Mouse (Mus musculus) kidney, embryonic 16.5 days (tissue): ENCODE measurements around the gene Dnaic1. TPM values are rescaled to one million over a fixed set of nuclear protein-coding genes. Genes with fewer than 3 reads are reported as not detected.
"Not testable (repeated sequence)": the region's sequence is repeated elsewhere in the genome, so short reads cannot be mapped to it uniquely, and the experiment has no call there.

Experiments
- ATAC-seq: fragments of 200-750 bp; cut with Nextera tagmentation; 2 replicates; pipeline ENCODE4 v1.8.0; 2017; ENCODE audit warnings: moderate TSS enrichment; ENCODE audit not compliant: low FRiP score, low TSS enrichment
- H3K27ac ChIP-seq: fragments of 300-500 bp; sonication (generic); 2 replicates; pipeline ENCODE4 v1.5.1; 2014; ENCODE audit warnings: low read length
- H3K27me3 ChIP-seq: fragments of 300-500 bp; sonication (generic); 2 replicates; pipeline ENCODE4 v1.6.1; 2014; ENCODE audit warnings: low read length, control low read depth, mixed read lengths; ENCODE audit not compliant: insufficient read depth
- H3K36me3 ChIP-seq: fragments of 300-500 bp; sonication (generic); 2 replicates; pipeline ENCODE4 v1.6.1; 2014; ENCODE audit warnings: low read length, control low read depth, mixed read lengths; ENCODE audit not compliant: insufficient read depth
- H3K4me1 ChIP-seq: fragments of 300-500 bp; sonication (generic); 2 replicates; pipeline ENCODE4 v1.6.1; 2014; ENCODE audit warnings: low read length, control low read depth, mixed read lengths; ENCODE audit not compliant: insufficient read depth
- H3K4me2 ChIP-seq: fragments of 300-500 bp; sonication (generic); replicated peaks from 2 replicates; pipeline ENCODE4 v1.6.1; 2014; ENCODE audit warnings: low read depth, low read length
- H3K4me3 ChIP-seq: fragments of 300-500 bp; sonication (generic); 2 replicates; pipeline ENCODE4 v1.5.1; 2014; ENCODE audit warnings: mild to moderate bottlenecking, low read length
- H3K9ac ChIP-seq: fragments of 300-500 bp; sonication (generic); replicated peaks from 2 replicates; pipeline ENCODE4 v1.6.1; 2014; ENCODE audit warnings: low read length
- H3K9me3 ChIP-seq: fragments of 300-500 bp; sonication (generic); 2 replicates; pipeline ENCODE4 v1.6.1; 2016; ENCODE audit warnings: low read length, control low read depth
- WGBS: fragments of 180-500 bp; shearing (Covaris S2); extraction: QIAGEN DNeasy Blood & Tissue Kit; methylation state at CpG from one replicate; pipeline ENCODE4 v1.1.7; 2014; 5-methylcytosine and 5-hydroxymethylcytosine counted together
- polyA plus RNA-seq: library from polyadenylated mRNA; unstranded; fragments of >200 nt; fragmentation: Nextera tagmentation; extraction: Ambion mirVana; gene quantifications from 2 replicates; pipeline ENCODE4 v1.2.1, GENCODE M21; 2015

Dnaic1 gene
- polyA plus RNA-seq, 1 experiment from 2014 or later = 1.2 TPM

- Histone ChIP-seq H3K4me3 (no peak overlapping the region), H3K4me1 (peaks cover 50% of the 10 kb centered on the region), H3K27ac (peak overlapping the region; percentile 54; the same call in 1 of the 2 replicates), H3K9ac (0 out of 2 replicates have a peak overlapping the region, but pooled peaks have one; percentile 1), H3K4me2 (no peak overlapping the region), H3K9me3 (no peaks in the 10 kb centered on the region), H3K27me3 (0 out of 2 replicates have a peak, but pooled peaks cover 4% of the 10 kb centered on the region), H3K36me3 (no peaks in the 10 kb centered on the region)
- ATAC-seq = no peak
- whole genome bisulfite sequencing = 61% methylated on average over 10 of the region's 10 CpGs
Observed at GRCm38 (mm10) chr4:41681947-41682346, 112.4 kb downstream of the Dnaic1 start.

- ATAC-seq = no peak
- Histone ChIP-seq H3K4me3 (no peak overlapping the region), H3K27me3 (0 out of 2 replicates have a peak, but pooled peaks cover 4% of the 10 kb centered on the region), H3K4me1 (peaks cover 42% of the 10 kb centered on the region), H3K4me2 (0 out of 2 replicates have a peak overlapping the region, but pooled peaks have one; percentile 11), H3K36me3 (no peaks in the 10 kb centered on the region), H3K9ac (peak overlapping the region; percentile 0; the same call in 1 of the 2 replicates), H3K27ac (peak overlapping the region; percentile 75; the same call in 1 of the 2 replicates), H3K9me3 (no peaks in the 10 kb centered on the region)
- WGBS = 16% methylated on average over 6 of the region's 6 CpGs
Observed at GRCm38 (mm10) chr4:41682789-41683188, 113.2 kb downstream of the Dnaic1 start.

- H3K9me3 ChIP-seq, H3K9ac ChIP-seq, H3K36me3 ChIP-seq, H3K27me3 ChIP-seq, H3K4me3 ChIP-seq: not testable (repeated sequence)
- peaks cover 37% of the 10 kb centered on the region for H3K4me1 ChIP-seq
- WGBS = no CpG with 5 or more reads among the region's 27 CpGs
- ATAC-seq = peak; percentile 52
- H3K27ac ChIP-seq = peak overlapping the region; percentile 75; the same call in 1 of the 2 replicates
- peak overlapping the region; percentile 36 for H3K4me2 ChIP-seq
Observed at GRCm38 (mm10) chr4:41683303-41683702, 113.7 kb downstream of the Dnaic1 start.

GRCm38 (mm10) chr4:41684131-41684930, 114.8 kb downstream of the Dnaic1 start:
- peak; percentile 28; the same call in 1 of the 2 replicates for ATAC-seq
- 4% methylated on average over 22 of the region's 27 CpGs for WGBS
- Histone ChIP-seq H3K4me2 (peak overlapping the region; percentile 33), H3K27ac (peak overlapping the region; percentile 50; the same call in 1 of the 2 replicates), H3K4me1 (peaks cover 27% of the 10 kb centered on the region)
- not testable (repeated sequence) for H3K27me3 ChIP-seq, H3K9me3 ChIP-seq, H3K36me3 ChIP-seq, H3K4me3 ChIP-seq, H3K9ac ChIP-seq

- H3K9ac ChIP-seq, ATAC-seq, H3K27ac ChIP-seq, H3K9me3 ChIP-seq, H3K4me3 ChIP-seq, H3K27me3 ChIP-seq, H3K4me2 ChIP-seq, H3K36me3 ChIP-seq: not testable (repeated sequence)
- 2% methylated on average over 13 of the region's 14 CpGs for WGBS
- peaks cover 20% of the 10 kb centered on the region for H3K4me1 ChIP-seq
Observed at GRCm38 (mm10) chr4:41684931-41685453, 115.4 kb downstream of the Dnaic1 start.

- not testable (repeated sequence) for H3K36me3 ChIP-seq, H3K9ac ChIP-seq, H3K4me3 ChIP-seq, H3K27me3 ChIP-seq, H3K9me3 ChIP-seq, H3K4me2 ChIP-seq, H3K27ac ChIP-seq, ATAC-seq
- WGBS = 33% methylated on average over 8 of the region's 10 CpGs
- peaks cover 14% of the 10 kb centered on the region for H3K4me1 ChIP-seq
Observed at GRCm38 (mm10) chr4:41685882-41686492, 116.4 kb downstream of the Dnaic1 start.

Other genes starting within 250 kb of the Dnaic1 start
- 59.9 and 62.7 TPM in 2 replicates for gene Ubap1, start 220.8 kb upstream of the Dnaic1 start, polyA plus RNA-seq
- 5.8 and 6.5 TPM in 2 replicates for gene Kif24, start 104.9 kb upstream of the Dnaic1 start, polyA plus RNA-seq
- 54.4 and 56.0 TPM in 2 replicates for gene Nudt2, start 104.6 kb upstream of the Dnaic1 start, polyA plus RNA-seq
- gene AI464131, start 66.7 kb upstream of the Dnaic1 start, polyA plus RNA-seq = 9.3 and 9.5 TPM in 2 replicates
- 0.37 and 0.57 TPM in 2 replicates for gene 1110017D15Rik, start 52.4 kb upstream of the Dnaic1 start, polyA plus RNA-seq
- 1.9 and 2.2 TPM in 2 replicates for gene Fam219a, start 237 bp upstream of the Dnaic1 start, polyA plus RNA-seq
- 18.9 and 23.5 TPM in 2 replicates for gene Enho, start 70.5 kb downstream of the Dnaic1 start, polyA plus RNA-seq
- 18.8 and 22.8 TPM in 2 replicates for gene Cntfr, start 127.3 kb downstream of the Dnaic1 start, polyA plus RNA-seq
- 168 and 184 TPM in 2 replicates for gene Il11ra1, start 130.2 kb downstream of the Dnaic1 start, polyA plus RNA-seq
- 76.0 and 84.9 TPM in 2 replicates for gene Rpp25l, start 143.8 kb downstream of the Dnaic1 start, polyA plus RNA-seq
- 137 and 149 TPM in 2 replicates for gene Dctn3, start 153.4 kb downstream of the Dnaic1 start, polyA plus RNA-seq
- gene Arid3c, start 161.4 kb downstream of the Dnaic1 start, polyA plus RNA-seq = not detected in 2 replicates
- gene Galt, start 185.5 kb downstream of the Dnaic1 start, polyA plus RNA-seq = 61.9 and 65.5 TPM in 2 replicates
- gene Sigmar1, start 186.4 kb downstream of the Dnaic1 start, polyA plus RNA-seq = 98.2 and 100 TPM in 2 replicates
- 36.3 and 38.5 TPM in 2 replicates for gene Ccl27a, start 204.5 kb downstream of the Dnaic1 start, polyA plus RNA-seq